Mouse (Mus musculus): ENCODE measurements around the gene Ntrk1.

- TF ChIP-seq CTCF (IDR thresholded peaks at IDR 0.05; ENCODE audit: low read depth) (no peak), EP300 (IDR thresholded peaks at IDR 0.05; ENCODE audit: low read depth) (no peak)
These were observed 29.2 kb downstream of the Ntrk1 start for GRCm38 (mm10) chr3:87765631-87766283.

All from heart, postnatal 0 days (tissue).